In genomic region chr4:145047964-145048363, GRCm38 (mm10) we compare ENCODE assay signal across 25 mouse cellular contexts.
"Had no signal": no experiment of that assay in that cellular context is flagged by ENCODE, and none has a peak within 500 bp of the region (broad histone marks: within the 10 kb centered on the region; RNA-seq: fewer than 3 reads in every experiment).

No protein-coding gene starts in this region.

- H3K4me3 ChIP-seq: gastrocnemius, adult 2 months; heart, embryonic 10.5 days; heart, embryonic 12.5 days; hindbrain, embryonic 10.5 days; hindbrain, embryonic 12.5 days; intestine, embryonic 15.5 days; layer of hippocampus, adult 2 months; left cerebral cortex, adult 2 months; limb, embryonic 13.5 days; limb, embryonic 15.5 days; liver, embryonic 12.5 days had no signal

- ATAC-seq: forebrain, postnatal 0 days; hindbrain, embryonic 16.5 days; inflammation-experienced regulatory T-cells, adult 6 months; intestine, embryonic 15.5 days; intestine, postnatal 0 days; liver, embryonic 12.5 days had no signal

- DNase-seq: forebrain, postnatal 0 days; gastrocnemius, adult 2 months; gastrocnemius, postnatal 10 days; gastrocnemius, postnatal 25 days; heart, postnatal 10 days; heart, postnatal 4 days; kidney, postnatal 14 days; kidney, postnatal 36 days; lung, adult 18-20 months had no signal

- H3K27ac ChIP-seq: gastrocnemius, adult 2 months; heart, embryonic 10.5 days; hindbrain, embryonic 10.5 days; hindbrain, embryonic 12.5 days; hindbrain, embryonic 14.5 days; intestine, embryonic 15.5 days; kidney, postnatal 0 days; layer of hippocampus, adult 2 months; left cerebral cortex, adult 2 months; limb, embryonic 13.5 days; limb, embryonic 15.5 days; liver, embryonic 12.5 days; liver, embryonic 14.5 days had no signal

- H3K9ac ChIP-seq: forebrain, postnatal 0 days; heart, embryonic 12.5 days; hindbrain, embryonic 12.5 days; hindbrain, embryonic 14.5 days; intestine, embryonic 15.5 days; limb, embryonic 13.5 days; limb, embryonic 15.5 days; liver, embryonic 12.5 days; liver, embryonic 14.5 days had no signal

- H3K4me2 ChIP-seq: heart, embryonic 12.5 days; hindbrain, embryonic 12.5 days; hindbrain, embryonic 14.5 days; intestine, embryonic 15.5 days; limb, embryonic 13.5 days; limb, embryonic 15.5 days; liver, embryonic 12.5 days had no signal

- H3K36me3 ChIP-seq: intestine, embryonic 15.5 days had no signal

- H3K9me3 ChIP-seq: heart, embryonic 10.5 days; heart, embryonic 12.5 days; hindbrain, embryonic 10.5 days; hindbrain, embryonic 12.5 days; intestine, embryonic 15.5 days; limb, embryonic 13.5 days; limb, embryonic 15.5 days; liver, embryonic 12.5 days had no signal

- H3K27me3 ChIP-seq: heart, embryonic 12.5 days; hindbrain, embryonic 12.5 days; intestine, embryonic 15.5 days; limb, embryonic 13.5 days; limb, embryonic 15.5 days; liver, embryonic 12.5 days had no signal
